Mouse (Mus musculus) forebrain, embryonic 15.5 days (tissue): ENCODE measurements around the gene Gm37240. TPM values are rescaled to one million over a fixed set of nuclear protein-coding genes. Genes with fewer than 3 reads are reported as not detected.

ENCODE experiments used
- ATAC-seq: fragments of 200-750 bp; cut with Nextera tagmentation; replicated peaks from 2 replicates; pipeline ENCODE4 v1.8.0; 2017; ENCODE audit warnings: mild to moderate bottlenecking, moderate TSS enrichment, moderate library complexity
- H3K27ac ChIP-seq: fragments of 300-500 bp; sonication (generic); replicated peaks from 2 replicates; pipeline ENCODE4 v1.5.1; 2015; ENCODE audit warnings: mild to moderate bottlenecking, inconsistent platforms
- H3K27me3 ChIP-seq: fragments of 300-500 bp; sonication (generic); 2 replicates; pipeline ENCODE4 v1.6.1; 2015; ENCODE audit warnings: inconsistent platforms
- H3K36me3 ChIP-seq: fragments of 300-500 bp; sonication (generic); 2 replicates; pipeline ENCODE4 v1.6.1; 2015; ENCODE audit warnings: mild to moderate bottlenecking, inconsistent platforms
- H3K4me1 ChIP-seq: fragments of 300-500 bp; sonication (generic); 2 replicates; pipeline ENCODE4 v1.6.1; 2015; ENCODE audit warnings: inconsistent platforms
- H3K4me2 ChIP-seq: fragments of 300-500 bp; sonication (generic); replicated peaks from 2 replicates; pipeline ENCODE4 v1.6.1; 2015; ENCODE audit warnings: mild to moderate bottlenecking, inconsistent platforms
- H3K4me3 ChIP-seq: fragments of 300-500 bp; sonication (generic); 2 replicates; pipeline ENCODE4 v1.5.1; 2015; ENCODE audit warnings: mild to moderate bottlenecking, inconsistent platforms
- H3K9ac ChIP-seq: fragments of 300-500 bp; sonication (generic); replicated peaks from 2 replicates; pipeline ENCODE4 v1.6.1; 2015; ENCODE audit warnings: mild to moderate bottlenecking, inconsistent platforms
- H3K9me3 ChIP-seq: fragments of 300-500 bp; sonication (generic); 2 replicates; pipeline ENCODE4 v1.6.1; 2016; ENCODE audit warnings: inconsistent platforms
- WGBS: fragments of 180-500 bp; shearing (Covaris S2); methylation state at CpG from one replicate; pipeline ENCODE4 v1.1.7; 2015; ENCODE audit warnings: mixed read lengths; 5-methylcytosine and 5-hydroxymethylcytosine counted together
- polyA plus RNA-seq: library from polyadenylated mRNA; unstranded; fragments of >200 nt; fragmentation: Nextera tagmentation; extraction: Ambion mirVana; gene quantifications from 2 replicates; pipeline ENCODE4 v1.2.1, GENCODE M21; 2015

The Gm37240 gene
- polyA plus RNA-seq, 1 experiment from 2014 or later: 2.2 TPM

DNA sequence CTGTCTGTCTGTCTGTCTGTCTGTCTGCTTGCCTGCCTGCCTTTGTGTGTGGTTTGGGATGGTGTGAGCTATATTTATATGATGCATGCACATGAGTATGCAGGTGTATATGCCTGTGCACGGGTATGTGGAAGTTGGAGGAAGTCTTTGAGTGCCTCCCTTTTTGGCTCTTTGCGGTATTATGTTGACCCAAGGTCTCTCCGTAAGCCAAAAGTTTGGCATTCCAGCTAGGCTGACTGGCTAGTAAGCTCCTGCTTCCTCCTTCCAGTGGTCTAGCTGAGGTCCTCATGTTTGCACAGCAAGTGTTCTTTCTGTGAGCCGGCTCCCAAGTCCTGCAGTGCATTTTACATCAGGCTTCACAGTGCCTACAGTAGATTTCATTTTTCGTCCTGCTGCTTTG, 1047.8 kb downstream of the Gm37240 start:
- H3K27me3 ChIP-seq: no peaks in the 10 kb centered on the region
- H3K9me3 ChIP-seq: no peaks in the 10 kb centered on the region
- H3K4me2 ChIP-seq: no peak overlapping the region
- H3K9ac ChIP-seq: no peak overlapping the region
- no peaks in the 10 kb centered on the region for H3K4me1 ChIP-seq
- H3K27ac ChIP-seq: no peak overlapping the region
- ATAC-seq: no peak
- 89% methylated on average over 5 of the region's 5 CpGs for WGBS
- no peaks in the 10 kb centered on the region for H3K36me3 ChIP-seq
- no peak overlapping the region for H3K4me3 ChIP-seq

DNA sequence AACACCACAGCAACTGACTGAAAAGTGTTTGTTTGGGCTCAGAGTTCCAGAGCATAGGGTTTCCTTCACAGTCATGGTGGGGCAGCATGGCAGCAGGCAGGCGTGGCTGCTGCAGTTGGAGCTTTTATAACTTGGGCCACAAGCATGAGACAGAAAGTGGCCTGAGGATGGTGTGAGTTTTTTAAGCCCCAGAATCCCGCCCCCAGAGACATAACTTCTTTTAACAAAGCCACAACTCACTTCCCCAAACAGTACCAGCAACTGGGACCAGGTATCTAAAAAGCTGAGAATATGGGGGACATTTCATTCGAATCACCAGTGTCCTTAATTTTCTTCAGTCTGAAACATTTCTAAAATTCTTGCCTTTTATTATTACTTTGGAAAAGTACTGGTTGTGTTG, 1049.3 kb downstream of the Gm37240 start:
- Histone ChIP-seq H3K4me1 (no peaks in the 10 kb centered on the region), H3K27me3 (no peaks in the 10 kb centered on the region), H3K27ac (no peak overlapping the region), H3K9ac (no peak overlapping the region), H3K4me3 (no peak overlapping the region), H3K4me2 (no peak overlapping the region), H3K36me3 (no peaks in the 10 kb centered on the region), H3K9me3 (no peaks in the 10 kb centered on the region)
- 92% methylated on average over 3 of the region's 3 CpGs for WGBS
- ATAC-seq: no peak

DNA sequence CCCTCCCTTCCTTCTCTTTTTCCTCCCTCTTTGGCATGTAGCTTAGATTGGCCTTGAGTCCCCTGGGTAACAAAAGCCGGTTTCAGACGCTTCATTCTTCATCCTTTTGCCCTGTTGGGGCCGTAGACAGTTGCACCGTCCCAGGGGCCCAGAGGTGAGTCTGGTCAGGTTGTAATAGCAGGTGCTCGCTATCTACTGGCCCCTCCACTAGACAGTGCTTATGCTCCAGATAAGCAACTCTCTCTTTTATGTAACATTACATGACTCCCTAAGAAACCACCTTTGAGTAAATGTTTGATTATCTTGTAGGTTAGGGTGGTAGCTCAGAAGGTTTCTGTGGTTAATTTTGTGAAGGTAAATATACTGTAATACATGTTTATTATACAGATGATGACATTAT, 1051.3 kb downstream of the Gm37240 start:
- Histone ChIP-seq H3K4me1 (no peaks in the 10 kb centered on the region), H3K36me3 (no peaks in the 10 kb centered on the region), H3K4me2 (no peak overlapping the region), H3K27me3 (no peaks in the 10 kb centered on the region), H3K27ac (no peak overlapping the region), H3K9ac (no peak overlapping the region), H3K9me3 (no peaks in the 10 kb centered on the region), H3K4me3 (no peak overlapping the region)
- ATAC-seq: no peak
- WGBS: 81% methylated on average over 5 of the region's 5 CpGs

DNA sequence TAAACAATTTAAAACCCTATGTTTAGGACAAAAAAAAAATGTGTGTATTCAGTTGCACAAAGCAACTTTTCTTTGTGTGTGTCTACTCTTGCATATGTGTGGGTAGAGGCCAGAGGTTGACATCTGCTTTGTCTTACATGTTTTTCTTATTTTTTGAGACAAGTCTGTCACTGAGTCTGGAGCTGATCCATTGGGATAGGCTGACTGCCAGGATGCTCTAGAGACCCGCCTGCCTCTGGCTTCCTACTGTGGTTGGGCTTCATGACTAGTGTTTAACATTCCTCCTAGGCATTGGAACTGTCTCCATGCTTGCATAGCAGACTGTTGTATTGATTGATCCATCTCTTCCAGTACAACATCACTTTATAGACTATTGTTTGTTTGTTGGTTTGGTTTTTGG, 1058.0 kb downstream of the Gm37240 start:
- WGBS: 61% methylated on average over 1 of the region's 1 CpGs
- Histone ChIP-seq H3K4me3 (no peak overlapping the region), H3K27me3 (no peaks in the 10 kb centered on the region), H3K9me3 (no peaks in the 10 kb centered on the region), H3K36me3 (no peaks in the 10 kb centered on the region), H3K27ac (no peak overlapping the region), H3K4me1 (0 out of 2 replicates have a peak, but pooled peaks cover 5% of the 10 kb centered on the region), H3K4me2 (no peak overlapping the region), H3K9ac (no peak overlapping the region)
- ATAC-seq: no peak

DNA sequence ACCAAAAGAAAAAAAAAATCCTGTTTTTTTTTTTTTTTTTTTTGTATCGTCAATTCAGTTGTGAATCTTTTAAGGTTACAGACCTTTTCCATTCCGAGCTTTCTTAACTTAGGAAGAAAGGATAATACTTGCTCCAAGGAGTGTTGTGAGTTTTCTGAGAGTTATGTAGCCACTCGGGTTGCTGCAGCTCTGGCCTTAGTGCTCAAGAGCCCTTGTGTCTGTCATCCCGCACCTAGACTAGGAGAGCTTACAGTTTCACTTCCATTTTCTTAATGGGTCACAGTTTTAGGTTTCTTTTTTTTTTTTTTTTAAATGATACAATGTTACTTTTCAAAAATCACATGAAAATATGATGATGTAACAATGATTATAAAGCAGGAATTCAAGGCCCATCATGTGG, 1059.7 kb downstream of the Gm37240 start:
- Histone ChIP-seq H3K4me1 (0 out of 2 replicates have a peak, but pooled peaks cover 5% of the 10 kb centered on the region), H3K4me2 (no peak overlapping the region), H3K27me3 (no peaks in the 10 kb centered on the region), H3K9me3 (no peaks in the 10 kb centered on the region), H3K36me3 (no peaks in the 10 kb centered on the region), H3K9ac (no peak overlapping the region), H3K27ac (no peak overlapping the region), H3K4me3 (no peak overlapping the region)
- WGBS: 88% methylated on average over 4 of the region's 4 CpGs
- ATAC-seq: no peak

GRCm38 (mm10) chr3:84826938-84827337, 1060.4 kb downstream of the Gm37240 start:
- ATAC-seq: no peak
- no peaks in the 10 kb centered on the region for H3K36me3 ChIP-seq
- no peak overlapping the region for H3K27ac ChIP-seq
- 70% methylated on average over 3 of the region's 3 CpGs for WGBS
- no peak overlapping the region for H3K9ac ChIP-seq
- 0 out of 2 replicates have a peak, but pooled peaks cover 5% of the 10 kb centered on the region for H3K4me1 ChIP-seq
- H3K4me2 ChIP-seq: no peak overlapping the region
- no peaks in the 10 kb centered on the region for H3K9me3 ChIP-seq
- H3K27me3 ChIP-seq: no peaks in the 10 kb centered on the region
- no peak overlapping the region for H3K4me3 ChIP-seq

DNA sequence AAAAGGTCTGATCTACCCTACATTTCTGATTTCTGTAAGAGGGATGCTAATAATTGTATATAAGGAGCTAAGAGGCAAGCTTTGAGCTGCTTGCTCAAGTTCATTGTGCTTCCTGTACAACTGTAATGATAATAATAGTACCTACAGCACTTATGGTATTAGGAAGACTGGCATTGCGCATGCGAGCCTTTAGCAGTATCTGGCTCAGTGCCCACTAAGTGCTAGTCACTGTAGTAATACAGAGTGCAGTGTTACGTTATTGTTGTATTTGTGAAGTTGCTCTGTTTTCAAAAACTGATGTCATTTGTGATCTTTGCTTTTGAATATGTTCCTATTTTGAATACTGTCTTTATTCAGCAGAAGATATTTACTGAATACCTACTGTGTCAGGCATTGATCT, 1060.9 kb downstream of the Gm37240 start:
- no peaks in the 10 kb centered on the region for H3K9me3 ChIP-seq
- H3K36me3 ChIP-seq: no peaks in the 10 kb centered on the region
- H3K4me1 ChIP-seq: 0 out of 2 replicates have a peak, but pooled peaks cover 5% of the 10 kb centered on the region
- no peaks in the 10 kb centered on the region for H3K27me3 ChIP-seq
- no peak overlapping the region for H3K4me2 ChIP-seq
- no peak overlapping the region for H3K27ac ChIP-seq
- 58% methylated on average over 3 of the region's 3 CpGs for WGBS
- no peak overlapping the region for H3K9ac ChIP-seq
- no peak for ATAC-seq
- no peak overlapping the region for H3K4me3 ChIP-seq

GRCm38 (mm10) chr3:84825990-84826389, 1061.3 kb downstream of the Gm37240 start:
- Histone ChIP-seq H3K4me3 (no peak overlapping the region), H3K27ac (no peak overlapping the region), H3K27me3 (no peaks in the 10 kb centered on the region), H3K36me3 (no peaks in the 10 kb centered on the region), H3K9me3 (no peaks in the 10 kb centered on the region), H3K4me2 (no peak overlapping the region), H3K4me1 (0 out of 2 replicates have a peak, but pooled peaks cover 5% of the 10 kb centered on the region), H3K9ac (no peak overlapping the region)
- 70% methylated on average over 5 of the region's 5 CpGs for WGBS
- ATAC-seq: no peak

DNA sequence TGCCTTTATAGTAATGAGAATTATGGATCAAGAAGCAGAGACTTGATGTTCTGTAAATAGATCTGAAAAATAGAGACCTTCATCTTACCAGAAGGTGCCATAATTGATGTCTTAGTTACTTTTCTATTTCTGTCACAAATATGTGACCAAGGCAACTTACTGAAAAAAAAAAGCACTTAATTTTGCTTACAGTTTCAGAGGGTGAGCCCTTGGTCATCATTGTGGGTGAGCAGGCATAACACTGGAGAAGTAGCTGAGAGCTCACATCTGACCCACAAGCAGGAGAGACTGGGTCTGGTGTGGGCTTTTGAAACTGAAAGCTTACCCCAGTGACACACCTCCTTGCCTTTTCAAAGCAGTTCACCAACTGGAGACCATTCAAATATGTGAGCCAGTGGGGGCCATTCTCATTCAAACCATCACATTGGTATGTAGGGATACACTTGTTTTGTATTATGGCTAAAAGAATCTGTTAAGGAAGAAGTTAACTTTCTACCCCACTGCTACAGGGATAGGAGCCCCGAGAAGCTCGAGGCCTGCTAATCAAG, 1066.6 kb downstream of the Gm37240 start:
- no peak overlapping the region for H3K27ac ChIP-seq

GRCm38 (mm10) chr3:84816951-84817350, 1070.4 kb downstream of the Gm37240 start:
- Histone ChIP-seq H3K4me2 (no peak overlapping the region), H3K9me3 (no peaks in the 10 kb centered on the region), H3K4me1 (peaks cover 35% of the 10 kb centered on the region), H3K27ac (no peak overlapping the region), H3K27me3 (no peaks in the 10 kb centered on the region), H3K9ac (no peak overlapping the region), H3K4me3 (no peak overlapping the region), H3K36me3 (no peaks in the 10 kb centered on the region)
- no peak for ATAC-seq
- 43% methylated on average over 1 of the region's 1 CpGs for WGBS

More for the DNA sequence above, 1066.6 kb downstream of the Gm37240 start:
- ATAC-seq: no peak
- Histone ChIP-seq H3K9ac (no peak overlapping the region), H3K27me3 (no peaks in the 10 kb centered on the region), H3K4me1 (peaks cover 14% of the 10 kb centered on the region), H3K4me2 (no peak overlapping the region), H3K36me3 (no peaks in the 10 kb centered on the region), H3K4me3 (no peak overlapping the region), H3K9me3 (no peaks in the 10 kb centered on the region)
- WGBS: 38% methylated on average over 2 of the region's 2 CpGs

DNA sequence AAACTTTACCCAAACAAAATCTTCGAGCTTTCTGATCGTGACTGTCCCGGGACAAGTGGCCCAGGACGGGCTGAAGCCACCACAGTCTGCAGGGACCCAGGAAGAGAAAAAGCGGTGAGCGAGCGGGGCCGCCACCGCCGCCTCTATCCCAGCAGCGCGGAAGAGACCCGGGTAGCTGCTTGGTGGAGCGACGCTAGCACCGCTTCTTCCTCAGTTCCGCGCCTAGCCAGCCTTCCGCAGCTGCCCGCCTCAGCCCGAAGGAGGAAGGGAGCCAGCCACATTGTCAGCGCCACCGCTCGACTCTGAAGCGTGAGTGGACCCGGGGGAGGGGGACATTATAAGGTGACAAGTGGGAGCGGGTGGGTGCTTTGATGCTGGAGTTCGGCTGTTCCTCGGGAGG, 1071.9 kb downstream of the Gm37240 start:
- peak overlapping the region; percentile 99 for H3K4me2 ChIP-seq
- no peaks in the 10 kb centered on the region for H3K36me3 ChIP-seq
- H3K4me3 ChIP-seq: peak overlapping the region; percentile 87
- ATAC-seq: no peak
- H3K27me3 ChIP-seq: no peaks in the 10 kb centered on the region
- H3K9me3 ChIP-seq: no peaks in the 10 kb centered on the region
- peak overlapping the region; percentile 86 for H3K9ac ChIP-seq
- H3K4me1 ChIP-seq: peaks cover 35% of the 10 kb centered on the region
- peak overlapping the region; percentile 97 for H3K27ac ChIP-seq
- 0% methylated on average over 29 of the region's 29 CpGs for WGBS

- no peak; the same call in 1 of the 2 replicates for ATAC-seq
- no peaks in the 10 kb centered on the region for H3K27me3 ChIP-seq
Observed at GRCm38 (mm10) chr3:84814762-84815381, 1072.4 kb downstream of the Gm37240 start, which contains the start of gene Fbxw7. Gene Fbxw7, plus strand, starts transcription at chr3:84815268.

More at GRCm38 (mm10) chr3:84814762-84815381, 1072.4 kb downstream of the Gm37240 start, which contains the start of gene Fbxw7:
- Histone ChIP-seq H3K4me2 (peak within 1 kb of the TSS; percentile 99), H3K4me3 (peak within 1 kb of the TSS; percentile 87), H3K9ac (peak within 1 kb of the TSS; percentile 86), H3K36me3 (no peaks in the 10 kb centered on the region), H3K27ac (peak within 1 kb of the TSS; percentile 97), H3K9me3 (no peaks in the 10 kb centered on the region), H3K4me1 (peaks cover 35% of the 10 kb centered on the region)
- under 1% methylated on average over 60 of the region's 76 CpGs for WGBS
